Mouse (Mus musculus) mouse embryonic stem cell (cell line): ENCODE data around the gene 4430402I18Rik.

Source experiments
- in situ Hi-C, 2 experiments: fragments of 300-500 bp; cut with MboI; formaldehyde crosslinking; loops; 1 replicate in 1 of 2; 3 replicates in 1 of 2; pipeline ENCODE4 v1.14.3; 2019 to 2020; ENCODE audit warnings: low sequenced_read_pairs in 2 of 2, low pct_unique_long_range_greater_than_20kb in 1 of 2, mixed read lengths in 1 of 2; ENCODE audit not compliant: unreplicated experiment in 1 of 2

The 4430402I18Rik gene

GRCm38 (mm10) chr19:28864981-28865380, 102.6 kb downstream of the 4430402I18Rik start:
- in situ Hi-C loops: loop anchor here in 1 of 2 experiments (5.0 kb wide), 1 partner anchor 88 kb away; no protein-coding TSS in a partner anchor

- in situ Hi-C loops: no loop called here
Observed at GRCm38 (mm10) chr19:28863626-28864025, 104.0 kb downstream of the 4430402I18Rik start.

GRCm38 (mm10) chr19:28860246-28860645, 107.4 kb downstream of the 4430402I18Rik start:
- in situ Hi-C loops: no loop called here

GRCm38 (mm10) chr19:28854831-28855230, 112.8 kb downstream of the 4430402I18Rik start:
- in situ Hi-C loops: no loop called here

- in situ Hi-C loops: no loop called here
Observed at GRCm38 (mm10) chr19:28852001-28852400, 115.6 kb downstream of the 4430402I18Rik start.

- in situ Hi-C loops: no loop called here
Observed at GRCm38 (mm10) chr19:28850510-28850909, 117.1 kb downstream of the 4430402I18Rik start.

GRCm38 (mm10) chr19:28844946-28845710, 122.5 kb downstream of the 4430402I18Rik start:
- in situ Hi-C loops: no loop called here
